Mouse (Mus musculus): ENCODE measurements around the gene Tsc22d2.

DNA sequence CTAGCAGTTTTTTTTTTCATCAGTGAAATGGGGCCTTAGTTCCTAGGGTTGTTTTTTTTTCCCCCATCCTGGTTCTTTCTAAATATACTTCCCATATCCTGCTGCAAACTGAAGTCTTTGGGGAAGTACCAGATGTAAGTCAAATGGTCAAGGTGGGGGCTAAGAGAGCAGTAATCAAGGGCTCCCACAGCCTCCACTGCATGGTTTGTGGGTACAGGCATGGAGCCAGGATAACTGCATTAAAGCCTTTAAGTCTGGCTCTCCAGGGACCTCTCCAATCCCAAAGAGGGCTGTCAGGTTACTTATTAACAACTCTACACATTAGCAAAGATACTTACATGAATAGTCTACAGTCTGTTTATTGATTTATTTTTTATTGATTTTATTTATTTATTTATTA is 2.8 kb upstream of the Tsc22d2 start:
- TF ChIP-seq CHD2 (IDR thresholded peaks at IDR 0.05; ENCODE audit: low read depth, low read length): no peak
- TF ChIP-seq HCFC1 (IDR thresholded peaks at IDR 0.05; ENCODE audit: borderline replicate concordance, insufficient read depth, low read length): no peak
- no peak for TF ChIP-seq ZNF384 (IDR thresholded peaks at IDR 0.05; ENCODE audit: low read depth, low read length)
